Mouse (Mus musculus) embryonic facial prominence, embryonic 13.5 days (tissue): ENCODE data around the gene Cdk6. TPM values are rescaled to one million over a fixed set of nuclear protein-coding genes. Genes with fewer than 3 reads are reported as not detected.
"Not testable (repeated sequence)": the region's sequence is repeated elsewhere in the genome, so short reads cannot be mapped to it uniquely, and the experiment has no call there.

Source experiments
- ATAC-seq: fragments of 200-750 bp; cut with Nextera tagmentation; 2 replicates; pipeline ENCODE4 v1.8.0; 2017; ENCODE audit warnings: low read depth; ENCODE audit not compliant: insufficient number of reproducible peaks, insufficient read depth, low FRiP score, low TSS enrichment
- H3K27ac ChIP-seq: fragments of 300-500 bp; sonication (generic); 2 replicates; pipeline ENCODE4 v1.5.1; 2015; ENCODE audit warnings: moderate library complexity, mild to moderate bottlenecking, inconsistent platforms
- H3K27me3 ChIP-seq: fragments of 300-500 bp; sonication (generic); 2 replicates; pipeline ENCODE4 v1.6.1; 2015; ENCODE audit warnings: mild to moderate bottlenecking, inconsistent platforms
- H3K36me3 ChIP-seq: fragments of 300-500 bp; sonication (generic); 2 replicates; pipeline ENCODE4 v1.6.1; 2015; ENCODE audit warnings: mild to moderate bottlenecking, inconsistent platforms
- H3K4me1 ChIP-seq: fragments of 300-500 bp; sonication (generic); 2 replicates; pipeline ENCODE4 v1.6.1; 2015; ENCODE audit warnings: inconsistent platforms
- H3K4me2 ChIP-seq: fragments of 300-500 bp; sonication (generic); 2 replicates; pipeline ENCODE4 v1.6.1; 2015; ENCODE audit warnings: moderate library complexity, mild to moderate bottlenecking, inconsistent platforms
- H3K4me3 ChIP-seq: fragments of 300-500 bp; sonication (generic); 2 replicates; pipeline ENCODE4 v1.5.1; 2015; ENCODE audit warnings: mild to moderate bottlenecking, inconsistent platforms
- H3K9ac ChIP-seq: fragments of 300-500 bp; sonication (generic); 2 replicates; pipeline ENCODE4 v1.6.1; 2015; ENCODE audit warnings: mild to moderate bottlenecking, inconsistent platforms
- H3K9me3 ChIP-seq: fragments of 300-500 bp; sonication (generic); 2 replicates; pipeline ENCODE4 v1.6.1; 2016; ENCODE audit warnings: inconsistent platforms
- WGBS: fragments of 180-500 bp; shearing (Covaris S2); methylation state at CpG from one replicate; pipeline ENCODE4 v1.1.7; 2015; ENCODE audit warnings: mixed read lengths; 5-methylcytosine and 5-hydroxymethylcytosine counted together
- polyA plus RNA-seq: library from polyadenylated mRNA; unstranded; fragments of >200 nt; fragmentation: Nextera tagmentation; extraction: Ambion mirVana; gene quantifications from 2 replicates; pipeline ENCODE4 v1.2.1, GENCODE M21; 2015

Gene Cdk6
- polyA plus RNA-seq, 1 experiment from 2014 or later = 34.5 TPM

DNA sequence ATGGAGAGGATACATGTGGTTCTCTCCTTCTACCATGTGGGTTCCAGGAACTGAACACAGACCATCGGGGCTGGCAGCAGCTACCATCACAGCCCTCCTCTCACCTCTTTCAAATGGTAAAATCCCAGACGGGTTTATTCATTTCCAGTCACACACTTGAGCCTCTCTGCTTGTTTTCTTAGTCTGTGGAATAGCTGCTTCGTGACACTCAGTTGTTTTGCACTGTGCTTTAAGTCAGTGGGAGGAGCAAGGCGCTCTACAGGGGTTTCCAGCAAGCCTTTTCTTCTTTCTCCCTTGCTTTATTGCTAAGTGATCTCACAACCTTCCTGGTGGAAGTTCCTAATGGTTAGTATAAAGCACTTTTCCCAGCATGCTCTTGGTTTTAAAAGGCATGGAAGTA, 10.6 kb downstream of the Cdk6 start:
- WGBS = 66% methylated on average over 4 of the region's 4 CpGs
- H3K9ac ChIP-seq, H3K4me1 ChIP-seq: not testable (repeated sequence)

GRCm38 (mm10) chr5:3352314-3352713, 11.0 kb downstream of the Cdk6 start:
- Histone ChIP-seq H3K36me3 (no peaks in the 10 kb centered on the region), H3K4me3 (no peak overlapping the region), H3K27me3 (no peaks in the 10 kb centered on the region), H3K9ac (no peak overlapping the region), H3K27ac (no peak overlapping the region), H3K4me1 (no peaks in the 10 kb centered on the region), H3K9me3 (no peaks in the 10 kb centered on the region), H3K4me2 (no peak overlapping the region)
- 84% methylated on average over 3 of the region's 3 CpGs for WGBS
- no peak for ATAC-seq

More for the DNA sequence above, 10.6 kb downstream of the Cdk6 start:
- H3K36me3 ChIP-seq, H3K4me2 ChIP-seq, ATAC-seq, H3K9me3 ChIP-seq, H3K4me3 ChIP-seq, H3K27me3 ChIP-seq, H3K27ac ChIP-seq: not testable (repeated sequence)

- Histone ChIP-seq H3K9ac (no peak overlapping the region), H3K27me3 (no peaks in the 10 kb centered on the region), H3K9me3 (no peaks in the 10 kb centered on the region), H3K4me2 (no peak overlapping the region), H3K4me1 (no peaks in the 10 kb centered on the region), H3K36me3 (no peaks in the 10 kb centered on the region), H3K27ac (no peak overlapping the region), H3K4me3 (no peak overlapping the region)
- 79% methylated on average over 3 of the region's 3 CpGs for WGBS
- no peak for ATAC-seq
Measured at GRCm38 (mm10) chr5:3352827-3353226, 11.5 kb downstream of the Cdk6 start.

- Histone ChIP-seq H3K9me3 (no peaks in the 10 kb centered on the region), H3K4me2 (no peak overlapping the region), H3K9ac (no peak overlapping the region), H3K4me3 (no peak overlapping the region), H3K27me3 (no peaks in the 10 kb centered on the region), H3K4me1 (no peaks in the 10 kb centered on the region), H3K27ac (no peak overlapping the region), H3K36me3 (no peaks in the 10 kb centered on the region)
- ATAC-seq = no peak
- 85% methylated on average over 5 of the region's 5 CpGs for WGBS
Measured at GRCm38 (mm10) chr5:3354307-3354706, 13.0 kb downstream of the Cdk6 start.

GRCm38 (mm10) chr5:3355032-3355536, 13.8 kb downstream of the Cdk6 start:
- no peaks in the 10 kb centered on the region for H3K36me3 ChIP-seq
- no peaks in the 10 kb centered on the region for H3K27me3 ChIP-seq
- no peaks in the 10 kb centered on the region for H3K4me1 ChIP-seq
- WGBS = 92% methylated on average over 12 of the region's 12 CpGs
- H3K9ac ChIP-seq = no peak overlapping the region
- no peak overlapping the region for H3K4me3 ChIP-seq
- H3K27ac ChIP-seq = no peak overlapping the region
- ATAC-seq = no peak
- H3K9me3 ChIP-seq = no peaks in the 10 kb centered on the region
- H3K4me2 ChIP-seq = no peak overlapping the region

GRCm38 (mm10) chr5:3355560-3356260, 14.4 kb downstream of the Cdk6 start:
- Histone ChIP-seq H3K27me3 (no peaks in the 10 kb centered on the region), H3K9me3 (no peaks in the 10 kb centered on the region), H3K4me3 (no peak overlapping the region), H3K27ac (no peak overlapping the region), H3K36me3 (no peaks in the 10 kb centered on the region), H3K4me2 (no peak overlapping the region), H3K4me1 (no peaks in the 10 kb centered on the region), H3K9ac (no peak overlapping the region)
- ATAC-seq = no peak
- 82% methylated on average over 11 of the region's 11 CpGs for WGBS

DNA sequence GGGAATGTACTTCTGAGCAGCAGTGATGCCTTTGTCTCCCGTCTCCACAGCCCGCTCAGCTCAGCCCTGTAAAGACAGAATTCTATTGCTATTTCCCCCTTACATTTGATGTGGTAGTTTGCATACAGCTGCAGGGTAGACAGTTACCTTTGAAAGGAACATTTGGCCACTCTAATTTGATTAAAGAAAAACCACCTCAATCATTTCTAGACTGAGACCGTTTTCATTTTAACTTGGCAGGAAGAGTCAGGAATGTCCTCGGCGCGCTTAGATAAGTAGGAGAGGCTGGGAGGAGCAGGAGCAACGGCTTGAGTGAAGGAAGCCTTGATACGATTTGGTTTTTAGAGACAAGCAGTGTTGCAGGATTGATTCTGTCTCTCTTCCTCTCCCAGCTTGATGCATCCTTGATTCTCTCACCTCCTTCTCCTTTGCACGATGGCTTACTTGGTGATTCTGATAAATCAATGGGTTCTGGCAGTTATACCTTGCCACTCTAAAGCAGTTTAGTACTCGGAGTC, 15.0 kb downstream of the Cdk6 start:
- no peak overlapping the region for H3K4me2 ChIP-seq
- H3K36me3 ChIP-seq = no peaks in the 10 kb centered on the region
- 71% methylated on average over 10 of the region's 10 CpGs for WGBS
- H3K27ac ChIP-seq = no peak overlapping the region
- no peak overlapping the region for H3K9ac ChIP-seq
- no peak for ATAC-seq
- H3K9me3 ChIP-seq = no peaks in the 10 kb centered on the region
- H3K4me1 ChIP-seq = no peaks in the 10 kb centered on the region
- no peaks in the 10 kb centered on the region for H3K27me3 ChIP-seq
- no peak overlapping the region for H3K4me3 ChIP-seq

DNA sequence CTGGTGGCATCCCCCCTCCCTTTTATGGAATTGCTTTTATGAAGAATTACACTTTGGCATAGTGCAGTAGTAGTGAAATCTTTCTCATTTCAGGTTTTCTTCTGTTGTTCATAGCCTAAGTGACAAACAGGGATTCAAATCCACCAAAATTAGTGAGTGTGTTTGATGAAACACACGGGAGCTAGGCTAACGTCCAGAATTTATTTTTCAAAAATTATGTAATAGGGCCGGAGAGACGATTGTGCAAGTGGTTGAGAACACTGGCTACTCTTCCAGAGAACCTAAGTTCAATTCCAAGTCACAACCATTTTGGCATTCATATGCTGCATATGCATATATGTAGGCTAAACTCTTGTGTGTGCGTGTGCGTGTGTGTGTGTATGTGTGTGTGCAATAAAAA, 16.2 kb downstream of the Cdk6 start:
- WGBS = 92% methylated on average over 6 of the region's 6 CpGs
- Histone ChIP-seq H3K4me2 (no peak overlapping the region), H3K4me1 (no peaks in the 10 kb centered on the region), H3K4me3 (no peak overlapping the region), H3K9me3 (no peaks in the 10 kb centered on the region), H3K27me3 (no peaks in the 10 kb centered on the region), H3K9ac (no peak overlapping the region), H3K27ac (no peak overlapping the region), H3K36me3 (no peaks in the 10 kb centered on the region)
- ATAC-seq = no peak

DNA sequence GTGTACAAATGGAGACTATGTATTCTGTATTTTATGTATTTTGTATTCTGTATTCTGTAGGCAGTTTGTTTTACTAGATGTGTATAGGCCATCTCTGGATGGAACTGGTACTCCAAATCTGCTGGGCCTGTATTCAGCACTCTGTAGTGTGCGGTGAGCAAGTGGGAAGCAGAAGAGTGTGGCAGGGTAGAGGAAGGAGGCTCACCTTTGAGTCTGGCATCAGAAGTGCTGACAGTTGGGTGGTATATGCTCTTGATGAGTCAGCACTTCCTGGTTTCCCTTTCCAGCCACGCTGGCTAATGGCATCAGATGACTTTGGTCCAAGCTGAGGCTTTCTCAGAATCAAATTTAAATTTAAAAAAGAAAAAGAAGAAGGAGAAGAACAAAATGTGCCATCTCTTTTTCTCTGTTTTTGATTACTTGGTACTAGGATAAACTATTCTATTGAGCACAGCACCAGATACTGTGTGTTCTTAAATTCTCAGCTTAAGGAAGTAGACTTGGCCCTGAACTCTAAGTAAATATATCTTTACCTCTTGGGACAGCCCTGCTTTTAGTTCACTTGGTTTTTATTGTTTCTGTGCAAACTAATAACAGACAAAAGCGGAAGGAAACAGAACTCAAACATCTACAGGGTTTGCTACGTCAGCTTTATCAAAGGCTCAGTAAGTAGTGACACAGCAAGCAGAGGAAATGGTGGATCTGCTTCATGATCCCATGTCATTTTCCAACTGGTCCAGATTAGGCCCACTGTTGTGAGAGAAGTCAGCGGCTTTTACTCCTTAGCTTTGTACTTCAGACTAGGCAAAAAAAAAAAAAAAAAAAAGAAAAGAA, 17.6 kb downstream of the Cdk6 start:
- H3K36me3 ChIP-seq = no peaks in the 10 kb centered on the region
- H3K9me3 ChIP-seq = no peaks in the 10 kb centered on the region
- 76% methylated on average over 5 of the region's 5 CpGs for WGBS
- no peak overlapping the region for H3K9ac ChIP-seq
- no peak overlapping the region for H3K27ac ChIP-seq
- no peak overlapping the region for H3K4me3 ChIP-seq
- no peak for ATAC-seq
- no peak overlapping the region for H3K4me2 ChIP-seq
- H3K27me3 ChIP-seq = no peaks in the 10 kb centered on the region
- H3K4me1 ChIP-seq = no peaks in the 10 kb centered on the region

DNA sequence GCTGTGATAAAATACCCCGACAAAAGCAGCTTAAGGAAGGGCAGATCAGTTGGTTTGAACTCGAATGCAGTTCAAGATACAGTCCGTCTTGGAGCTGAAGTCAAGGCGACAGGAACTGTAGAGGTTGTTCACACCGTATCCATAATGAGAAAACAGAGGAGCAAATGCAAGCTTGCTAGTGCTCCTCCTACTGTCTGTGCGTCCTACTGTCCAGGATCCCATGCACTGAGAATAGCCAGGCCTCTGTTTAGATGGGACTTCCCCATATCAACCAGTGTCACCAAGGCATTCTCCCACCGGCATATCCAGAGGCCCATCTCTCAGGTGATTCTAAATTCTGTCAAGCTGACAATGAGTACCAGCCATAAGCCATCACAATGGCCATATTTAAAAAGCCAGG, 18.6 kb downstream of the Cdk6 start:
- no peaks in the 10 kb centered on the region for H3K36me3 ChIP-seq
- ATAC-seq = no peak
- no peaks in the 10 kb centered on the region for H3K4me1 ChIP-seq
- no peak overlapping the region for H3K4me3 ChIP-seq
- no peaks in the 10 kb centered on the region for H3K9me3 ChIP-seq
- H3K27ac ChIP-seq = no peak overlapping the region
- H3K9ac ChIP-seq = no peak overlapping the region
- H3K4me2 ChIP-seq = no peak overlapping the region
- WGBS = 87% methylated on average over 7 of the region's 7 CpGs
- H3K27me3 ChIP-seq = no peaks in the 10 kb centered on the region

GRCm38 (mm10) chr5:3361252-3361651, 20.0 kb downstream of the Cdk6 start:
- Histone ChIP-seq H3K9ac (no peak overlapping the region), H3K4me3 (no peak overlapping the region), H3K4me1 (no peaks in the 10 kb centered on the region), H3K27me3 (no peaks in the 10 kb centered on the region), H3K27ac (no peak overlapping the region), H3K4me2 (no peak overlapping the region), H3K36me3 (no peaks in the 10 kb centered on the region), H3K9me3 (no peaks in the 10 kb centered on the region)
- WGBS = 93% methylated on average over 5 of the region's 5 CpGs
- ATAC-seq = no peak

DNA sequence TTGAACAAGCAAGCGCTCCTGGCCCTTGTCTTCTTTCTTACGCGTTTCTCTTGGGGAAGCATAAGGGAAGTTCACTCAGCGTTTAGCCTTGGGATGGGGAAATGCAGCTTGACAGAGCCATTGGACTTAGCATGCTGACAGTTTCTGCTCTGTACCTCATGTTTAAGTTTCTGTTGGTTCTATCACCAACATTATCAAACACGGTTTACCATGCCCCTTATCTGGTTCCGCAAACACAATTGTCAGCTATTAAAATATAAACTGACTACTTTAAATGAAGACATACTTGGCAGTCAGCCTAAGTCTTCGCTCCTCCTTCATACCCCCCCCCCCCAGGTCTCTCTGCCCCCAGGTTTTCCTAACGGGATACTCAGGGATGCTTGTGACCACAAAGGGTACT, 20.8 kb downstream of the Cdk6 start:
- 88% methylated on average over 8 of the region's 8 CpGs for WGBS
- Histone ChIP-seq H3K9me3 (no peaks in the 10 kb centered on the region), H3K36me3 (no peaks in the 10 kb centered on the region), H3K9ac (no peak overlapping the region), H3K4me1 (no peaks in the 10 kb centered on the region), H3K27ac (no peak overlapping the region), H3K4me2 (no peak overlapping the region), H3K27me3 (no peaks in the 10 kb centered on the region), H3K4me3 (no peak overlapping the region)
- ATAC-seq = no peak
